Comparison of ENCODE assay signal across 16 mouse cellular contexts in the genomic region with DNA sequence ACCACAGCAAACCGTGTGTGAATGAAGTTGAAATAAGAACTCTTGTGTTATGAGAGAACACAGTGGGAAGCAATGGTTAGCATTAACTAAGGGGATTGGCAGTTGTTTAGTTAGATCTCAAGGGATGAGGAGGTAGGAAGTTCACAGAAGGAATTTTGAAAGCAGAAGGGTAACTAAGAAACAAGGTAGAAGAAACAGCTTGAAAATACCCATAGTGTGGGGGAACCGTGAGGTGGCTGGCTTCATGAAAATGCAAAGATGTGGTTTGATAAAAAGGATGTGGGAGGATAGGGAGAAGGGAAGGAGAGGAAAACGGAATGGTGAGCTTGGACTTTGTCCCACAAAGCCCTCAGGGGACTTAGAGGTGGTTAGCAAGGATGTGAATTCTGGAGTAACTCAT.
"Had no signal": no experiment of that assay in that cellular context is flagged by ENCODE, and none has a peak within 500 bp of the region (broad histone marks: within the 10 kb centered on the region; RNA-seq: fewer than 3 reads in every experiment).

No protein-coding gene starts in this region.

- ATAC-seq: midbrain, embryonic 13.5 days; midbrain, embryonic 15.5 days had no signal

- H3K4me2 ChIP-seq: lung, embryonic 14.5 days; midbrain, embryonic 11.5 days; midbrain, embryonic 13.5 days; midbrain, embryonic 15.5 days; neural tube, embryonic 12.5 days; stomach, embryonic 15.5 days had no signal

- H3K36me3 ChIP-seq: stomach, embryonic 15.5 days had no signal

- H3K9ac ChIP-seq: lung, embryonic 14.5 days; midbrain, embryonic 13.5 days; midbrain, embryonic 15.5 days; neural tube, embryonic 12.5 days; stomach, embryonic 15.5 days had no signal

- H3K27ac ChIP-seq: macrophage; midbrain, embryonic 13.5 days; midbrain, embryonic 15.5 days; neural tube, embryonic 12.5 days; stomach, embryonic 15.5 days; stomach, postnatal 0 days had no signal

- H3K4me3 ChIP-seq: megakaryocyte, embryonic 14.5 days; midbrain, embryonic 13.5 days; midbrain, embryonic 15.5 days; neural tube, embryonic 12.5 days; stomach, embryonic 15.5 days had no signal

- H3K4me1 ChIP-seq: megakaryocyte, embryonic 14.5 days; midbrain, embryonic 13.5 days; midbrain, embryonic 15.5 days; neural tube, embryonic 12.5 days; stomach, embryonic 15.5 days had no signal

- H3K27me3 ChIP-seq: midbrain, embryonic 13.5 days; midbrain, embryonic 15.5 days; neural tube, embryonic 12.5 days; stomach, embryonic 15.5 days had no signal

- DNase-seq: lung, adult 18-20 months; lung, embryonic 14.5 days; lung, postnatal 10 days; lung, postnatal 36 days; right cerebral cortex, postnatal 14 days; thymus, adult 18-20 months; thymus, postnatal 14 days; thymus, postnatal 36 days had no signal

- H3K9me3 ChIP-seq: megakaryocyte, embryonic 14.5 days; midbrain, embryonic 13.5 days; midbrain, embryonic 15.5 days; neural tube, embryonic 12.5 days; stomach, embryonic 15.5 days had no signal
